8 mouse cellular contexts compared by ENCODE assay signal in genomic region chr4:124659251-124660217, GRCm38 (mm10). TPM values are rescaled to one million over a fixed set of nuclear protein-coding genes. Genes with fewer than 3 reads are reported as not detected.
A peak's percentile ranks its signal among the peaks of the same experiment; 100 is the strongest.
DNase-seq lines count a peak whose midpoint lies in the region; ATAC-seq and TF ChIP-seq lines count a peak whose summit lies in the region.

No protein-coding gene starts in this region.

- H3K27me3 ChIP-seq in kidney, postnatal 0 days (ENCODE audit: insufficient read depth, low read length), result peaks cover 92% of the 10 kb centered on the region
- peaks cover 89% of the 10 kb centered on the region for H3K27me3 ChIP-seq in embryonic facial prominence, embryonic 14.5 days (replicated peaks; ENCODE audit: control insufficient read depth, insufficient read depth, low read length)
- peaks cover 85% of the 10 kb centered on the region for H3K27me3 ChIP-seq in intestine, embryonic 16.5 days (replicated peaks; ENCODE audit: control insufficient read depth, insufficient read depth, low read length)
- peaks cover 92% of the 10 kb centered on the region for H3K27me3 ChIP-seq in neural tube, embryonic 13.5 days

- peak overlapping the region; percentile 42 for H3K4me2 ChIP-seq in kidney, postnatal 0 days (ENCODE audit: low read length)
- peak overlapping the region; percentile 98 for H3K4me2 ChIP-seq in embryonic facial prominence, embryonic 14.5 days (ENCODE audit: low read depth, low read length)
- H3K4me2 ChIP-seq in intestine, embryonic 16.5 days (ENCODE audit: low read depth, low read length), result peak overlapping the region; percentile 12; the same call in 1 of the 2 replicates
- peak overlapping the region; percentile 84 for H3K4me2 ChIP-seq in neural tube, embryonic 13.5 days

- no peaks in the 10 kb centered on the region for H3K9me3 ChIP-seq in kidney, postnatal 0 days (replicated peaks; ENCODE audit: low read length)
- H3K9me3 ChIP-seq in embryonic facial prominence, embryonic 14.5 days (ENCODE audit: control insufficient read depth, low read length), result no peaks in the 10 kb centered on the region
- H3K9me3 ChIP-seq in intestine, embryonic 16.5 days (ENCODE audit: control insufficient read depth, low read length), result no peaks in the 10 kb centered on the region
- H3K9me3 ChIP-seq in neural tube, embryonic 13.5 days, result no peaks in the 10 kb centered on the region

- no peak for ATAC-seq in kidney, postnatal 0 days (replicated peaks; ENCODE audit: low FRiP score, low read depth)
- no peak for ATAC-seq in embryonic facial prominence, embryonic 14.5 days (ENCODE audit: low read depth)
- ATAC-seq in intestine, embryonic 16.5 days, result no peak
- ATAC-seq in neural tube, embryonic 13.5 days (ENCODE audit: low read depth), result no peak
- no peak for ATAC-seq in granulocyte monocyte progenitor cell, adult 5-6 weeks (replicated peaks; ENCODE audit: poor library complexity, severe bottlenecking)

- TF ChIP-seq CTCF in kidney, postnatal 0 days (IDR thresholded peaks at IDR 0.05; ENCODE audit: low read depth), result no peak

- H3K4me1 ChIP-seq in kidney, postnatal 0 days (replicated peaks; ENCODE audit: insufficient read depth, low read length), result peaks cover 23% of the 10 kb centered on the region
- H3K4me1 ChIP-seq in embryonic facial prominence, embryonic 14.5 days (ENCODE audit: control insufficient read depth, insufficient read depth, low read length), result peaks cover 13% of the 10 kb centered on the region
- H3K4me1 ChIP-seq in intestine, embryonic 16.5 days (ENCODE audit: control insufficient read depth, insufficient read depth, low read length), result peaks cover 23% of the 10 kb centered on the region
- H3K4me1 ChIP-seq in neural tube, embryonic 13.5 days (replicated peaks), result peaks cover 51% of the 10 kb centered on the region

- 3% methylated on average over 67 of the region's 68 CpGs for WGBS in kidney, postnatal 0 days
- under 1% methylated on average over 68 of the region's 68 CpGs for WGBS in embryonic facial prominence, embryonic 14.5 days
- WGBS in intestine, embryonic 16.5 days, result 3% methylated on average over 68 of the region's 68 CpGs
- whole genome bisulfite sequencing in neural tube, embryonic 13.5 days, result 1% methylated on average over 66 of the region's 68 CpGs

- no peaks in the 10 kb centered on the region for H3K36me3 ChIP-seq in kidney, postnatal 0 days (ENCODE audit: insufficient read depth, low read length)
- H3K36me3 ChIP-seq in embryonic facial prominence, embryonic 14.5 days (ENCODE audit: control insufficient read depth, insufficient read depth, low read length), result no peaks in the 10 kb centered on the region
- no peaks in the 10 kb centered on the region for H3K36me3 ChIP-seq in intestine, embryonic 16.5 days (ENCODE audit: control insufficient read depth, insufficient read depth, low read length)
- H3K36me3 ChIP-seq in neural tube, embryonic 13.5 days, result no peaks in the 10 kb centered on the region

- DNase-seq in kidney, postnatal 0 days (ENCODE audit: low spot score), result no peak
- DNase-seq in kidney, postnatal 25 days, result no peak
- DNase-seq in embryonic facial prominence, embryonic 14.5 days (ENCODE audit: low spot score), result no peak
- DNase-seq in cerebellum, postnatal 36 days, result no peak
- DNase-seq in gastrocnemius, adult 18-20 months (ENCODE audit: low spot score), result no peak

- H3K9ac ChIP-seq in kidney, postnatal 0 days (ENCODE audit: low read depth, low read length), result 0 out of 2 replicates have a peak overlapping the region, but pooled peaks have one; percentile 1
- H3K9ac ChIP-seq in embryonic facial prominence, embryonic 14.5 days (ENCODE audit: low read depth, low read length), result peak overlapping the region; percentile 51
- no peak overlapping the region for H3K9ac ChIP-seq in intestine, embryonic 16.5 days (ENCODE audit: low read depth, low read length)
- peak overlapping the region; percentile 69 for H3K9ac ChIP-seq in neural tube, embryonic 13.5 days

- peak overlapping the region; percentile 21 for H3K4me3 ChIP-seq in kidney, postnatal 0 days (replicated peaks; ENCODE audit: low read depth, low read length)
- peak overlapping the region; percentile 61 for H3K4me3 ChIP-seq in embryonic facial prominence, embryonic 14.5 days (ENCODE audit: low read depth, low read length)
- peak overlapping the region; percentile 29 for H3K4me3 ChIP-seq in intestine, embryonic 16.5 days (ENCODE audit: low read length)
- peak overlapping the region; percentile 56 for H3K4me3 ChIP-seq in neural tube, embryonic 13.5 days

- no peak overlapping the region for H3K27ac ChIP-seq in kidney, postnatal 0 days
- no peak overlapping the region for H3K27ac ChIP-seq in embryonic facial prominence, embryonic 14.5 days (replicated peaks; ENCODE audit: low read depth, low read length)
- H3K27ac ChIP-seq in intestine, embryonic 16.5 days (ENCODE audit: low read length), result no peak overlapping the region
- H3K27ac ChIP-seq in neural tube, embryonic 13.5 days (replicated peaks), result no peak overlapping the region

RNA-seq across cellular contexts. Expression of gene Pou3f1, which starts 2.9 kb away (rescaled TPM):
- 0.43 and 0.57 TPM in 2 replicates for polyA plus RNA-seq in kidney, postnatal 0 days (2015; fragmentation: Nextera tagmentation; extraction: Ambion mirVana)
- 1.2 and 1.7 TPM in 2 replicates for polyA plus RNA-seq in embryonic facial prominence, embryonic 14.5 days (2014; fragmentation: Nextera tagmentation; extraction: Ambion mirVana)
- polyA plus RNA-seq in intestine, embryonic 16.5 days (2015; fragmentation: Nextera tagmentation; extraction: Ambion mirVana), result 0.04 TPM in 1 of 2 replicates, not detected in the other
- 8.0 and 8.7 TPM in 2 replicates for polyA plus RNA-seq in neural tube, embryonic 13.5 days (2015; fragmentation: Nextera tagmentation; extraction: Ambion mirVana)
- not detected in 2 replicates for total RNA-seq in granulocyte monocyte progenitor cell, adult 5-6 weeks (2014; fragmentation: Nextera tagmentation)
- not detected in 2 replicates for total RNA-seq in granulocyte monocyte progenitor cell, adult 5-6 weeks (2017)
- under 1 TPM; 0.31 to 0.39 TPM for total RNA-seq in gastrocnemius, adult 18-20 months (2021)

RNA-seq across cellular contexts. Expression of gene Utp11, which starts 33.9 kb away (rescaled TPM):
- 61.8 and 63.0 TPM in 2 replicates for polyA plus RNA-seq in kidney, postnatal 0 days (2015; fragmentation: Nextera tagmentation; extraction: Ambion mirVana)
- polyA plus RNA-seq in embryonic facial prominence, embryonic 14.5 days (2014; fragmentation: Nextera tagmentation; extraction: Ambion mirVana), result 58.6 and 62.7 TPM in 2 replicates
- 51.8 and 58.6 TPM in 2 replicates for polyA plus RNA-seq in intestine, embryonic 16.5 days (2015; fragmentation: Nextera tagmentation; extraction: Ambion mirVana)
- polyA plus RNA-seq in neural tube, embryonic 13.5 days (2015; fragmentation: Nextera tagmentation; extraction: Ambion mirVana), result 49.2 and 54.2 TPM in 2 replicates
- total RNA-seq in granulocyte monocyte progenitor cell, adult 5-6 weeks (2014; fragmentation: Nextera tagmentation), result 57.1 and 62.4 TPM in 2 replicates
- total RNA-seq in granulocyte monocyte progenitor cell, adult 5-6 weeks (2017), result 81.6 and 86.4 TPM in 2 replicates
- total RNA-seq in gastrocnemius, adult 18-20 months (2021), result 10 to 100 TPM; 18.4 to 22.7 TPM

RNA-seq across cellular contexts. Expression of gene Fhl3, which starts 41.0 kb away (rescaled TPM):
- 9.4 and 10.0 TPM in 2 replicates for polyA plus RNA-seq in kidney, postnatal 0 days (2015; fragmentation: Nextera tagmentation; extraction: Ambion mirVana)
- polyA plus RNA-seq in embryonic facial prominence, embryonic 14.5 days (2014; fragmentation: Nextera tagmentation; extraction: Ambion mirVana), result 15.7 and 18.2 TPM in 2 replicates
- 5.1 and 5.2 TPM in 2 replicates for polyA plus RNA-seq in intestine, embryonic 16.5 days (2015; fragmentation: Nextera tagmentation; extraction: Ambion mirVana)
- 2.6 and 2.9 TPM in 2 replicates for polyA plus RNA-seq in neural tube, embryonic 13.5 days (2015; fragmentation: Nextera tagmentation; extraction: Ambion mirVana)
- total RNA-seq in granulocyte monocyte progenitor cell, adult 5-6 weeks (2014; fragmentation: Nextera tagmentation), result 10.4 and 16.6 TPM in 2 replicates
- 5.0 and 6.1 TPM in 2 replicates for total RNA-seq in granulocyte monocyte progenitor cell, adult 5-6 weeks (2017)
- total RNA-seq in gastrocnemius, adult 18-20 months (2021), result 100 to 1,000 TPM; 271 to 315 TPM

RNA-seq across cellular contexts. Expression of gene 3100002H09Rik, which starts 48.9 kb away (rescaled TPM):
- polyA plus RNA-seq in kidney, postnatal 0 days (2015; fragmentation: Nextera tagmentation; extraction: Ambion mirVana), result not detected in 2 replicates
- 0.47 TPM in 1 of 2 replicates, not detected in the other for polyA plus RNA-seq in embryonic facial prominence, embryonic 14.5 days (2014; fragmentation: Nextera tagmentation; extraction: Ambion mirVana)
- polyA plus RNA-seq in intestine, embryonic 16.5 days (2015; fragmentation: Nextera tagmentation; extraction: Ambion mirVana), result not detected in 2 replicates
- polyA plus RNA-seq in neural tube, embryonic 13.5 days (2015; fragmentation: Nextera tagmentation; extraction: Ambion mirVana), result 0.47 and 0.68 TPM in 2 replicates
- total RNA-seq in granulocyte monocyte progenitor cell, adult 5-6 weeks (2014; fragmentation: Nextera tagmentation), result not detected in 2 replicates
- not detected in 2 replicates for total RNA-seq in granulocyte monocyte progenitor cell, adult 5-6 weeks (2017)
- total RNA-seq in gastrocnemius, adult 18-20 months (2021), result not detected

RNA-seq across cellular contexts. Expression of gene Sf3a3, which starts 55.0 kb away (rescaled TPM):
- 92.4 and 103 TPM in 2 replicates for polyA plus RNA-seq in kidney, postnatal 0 days (2015; fragmentation: Nextera tagmentation; extraction: Ambion mirVana)
- polyA plus RNA-seq in embryonic facial prominence, embryonic 14.5 days (2014; fragmentation: Nextera tagmentation; extraction: Ambion mirVana), result 110 and 118 TPM in 2 replicates
- polyA plus RNA-seq in intestine, embryonic 16.5 days (2015; fragmentation: Nextera tagmentation; extraction: Ambion mirVana), result 105 and 125 TPM in 2 replicates
- polyA plus RNA-seq in neural tube, embryonic 13.5 days (2015; fragmentation: Nextera tagmentation; extraction: Ambion mirVana), result 101 and 115 TPM in 2 replicates
- 90.7 and 105 TPM in 2 replicates for total RNA-seq in granulocyte monocyte progenitor cell, adult 5-6 weeks (2014; fragmentation: Nextera tagmentation)
- 167 and 170 TPM in 2 replicates for total RNA-seq in granulocyte monocyte progenitor cell, adult 5-6 weeks (2017)
- total RNA-seq in gastrocnemius, adult 18-20 months (2021), result 10 to 100 TPM; 12.7 to 13.9 TPM

Comparison
In these comparisons a context has a peak if more than half of its experiments do, and no peak if none do; other contexts are left out.
1. H3K4me2 ChIP-seq: peak in every context shown above with its lines; median percentile 98 in embryonic facial prominence, embryonic 14.5 days; 84 in neural tube, embryonic 13.5 days; 42 in kidney, postnatal 0 days; 12 in intestine, embryonic 16.5 days.